14 mouse cellular contexts compared by ENCODE assay signal in the genomic region with DNA sequence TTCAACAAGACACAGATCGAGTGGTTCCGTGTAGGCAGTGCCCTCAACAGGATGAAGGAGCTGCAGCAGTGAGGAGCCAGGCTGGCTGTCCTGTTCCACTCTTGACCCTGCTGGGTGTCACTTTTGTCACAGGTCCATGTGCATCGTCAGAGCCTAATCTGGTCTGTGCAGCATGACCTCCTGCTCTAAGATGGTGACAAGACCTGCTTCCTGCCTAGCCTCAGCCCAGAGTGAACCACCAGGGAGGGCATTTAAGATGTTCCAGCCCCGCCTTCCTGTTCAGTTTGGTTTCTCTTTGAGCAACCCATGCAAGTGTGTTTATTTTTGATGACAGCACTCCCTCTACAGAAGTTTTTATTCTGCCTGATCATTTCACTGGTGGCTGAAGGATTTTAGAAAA. TPM values are rescaled to one million over a fixed set of nuclear protein-coding genes. Genes with fewer than 3 reads are reported as not detected.
DNase-seq lines count a peak whose midpoint lies in the region; ATAC-seq and TF ChIP-seq lines count a peak whose summit lies in the region.
"Not testable (repeated sequence)": the region's sequence is repeated elsewhere in the genome, so short reads cannot be mapped to it uniquely, and the experiment has no call there.
"Had no signal": no experiment of that assay in that cellular context is flagged by ENCODE, and none has a peak within 500 bp of the region (broad histone marks: within the 10 kb centered on the region; RNA-seq: fewer than 3 reads in every experiment).

No protein-coding gene starts in this region.

- H3K9ac ChIP-seq in CH12.LX (ENCODE audit: insufficient read depth, low read depth); intestine, embryonic 14.5 days (ENCODE audit: low read length): not testable (repeated sequence)

- intact Hi-C loops in gastrocnemius, adult 2 months (cut with DNase I): not testable (repeated sequence)

- not testable (repeated sequence) for H3K4me1 ChIP-seq in CH12.LX (ENCODE audit: control insufficient read depth in 1 of 2, insufficient read depth in 2 of 2); intestine, embryonic 14.5 days (replicated peaks; ENCODE audit: control insufficient read depth, insufficient read depth, low read length)

- TF ChIP-seq POLR2A in CH12.LX (IDR thresholded peaks at IDR 0.05; ENCODE audit: low read depth, low read length): not testable (repeated sequence)

- in situ Hi-C loops in CH12.LX (cut with MboI; ENCODE audit: low pct_ligation_motif_present, low pct_unique_long_range_greater_than_20kb, low sequenced_read_pairs): not testable (repeated sequence)

- peaks cover 0 to 15% of the 10 kb centered on the region in 2 experiments for H3K36me3 ChIP-seq in CH12.LX (replicated peaks in 1 of 2; ENCODE audit: control insufficient read depth in 1 of 2, insufficient read depth in 1 of 2, low read length in 1 of 2)
- H3K36me3 ChIP-seq in intestine, embryonic 14.5 days (ENCODE audit: control insufficient read depth, insufficient read depth, low read length): not testable (repeated sequence)

- H3K27ac ChIP-seq in CH12.LX (ENCODE audit: insufficient read depth, low read depth); gastrocnemius, adult 2 months; intestine, embryonic 14.5 days (ENCODE audit: low read depth): not testable (repeated sequence)

- not testable (repeated sequence) for H3K4me3 ChIP-seq in CH12.LX (replicated peaks in 1 of 3; ENCODE audit: low read depth in 2 of 3, low read length in 2 of 3, poor library complexity in 1 of 3); gastrocnemius, adult 2 months; intestine, embryonic 14.5 days (ENCODE audit: low read depth, low read length)

- dilution Hi-C loops in CH12.LX (cut with MboI; ENCODE audit: extremely low pct_ligation_motif_present, extremely low pct_unique_long_range_greater_than_20kb, low sequenced_read_pairs): not testable (repeated sequence)

- not testable (repeated sequence) for H3K79me2 ChIP-seq in CH12.LX (replicated peaks; ENCODE audit: control insufficient read depth, extremely low read depth, insufficient read depth, poor library complexity, severe bottlenecking)

- WGBS in intestine, embryonic 14.5 days: 79% methylated on average over 4 of the region's 4 CpGs

- TF ChIP-seq CTCF in CH12.LX (conservative IDR thresholded peaks at IDR 0.05 in 1 of 2, IDR thresholded peaks at IDR 0.05 in 1 of 2; ENCODE audit: low read depth in 2 of 2, low read length in 2 of 2); gastrocnemius, adult 2 months (IDR thresholded peaks at IDR 0.05): not testable (repeated sequence)

- not testable (repeated sequence) for H3K9me3 ChIP-seq in CH12.LX (replicated peaks; ENCODE audit: low read length); intestine, embryonic 14.5 days (ENCODE audit: control insufficient read depth, low read length)

- not testable (repeated sequence) for TF ChIP-seq RAD21 in CH12.LX (IDR thresholded peaks at IDR 0.05; ENCODE audit: low read depth, low read length)

- H3K27me3 ChIP-seq in CH12.LX (replicated peaks); intestine, embryonic 14.5 days (replicated peaks; ENCODE audit: control insufficient read depth, insufficient read depth, low read length): not testable (repeated sequence)

- H3K4me2 ChIP-seq in CH12.LX (ENCODE audit: insufficient read depth, low read depth, poor library complexity, severe bottlenecking); intestine, embryonic 14.5 days (ENCODE audit: low read length): not testable (repeated sequence)

- TF ChIP-seq EP300 in CH12.LX (IDR thresholded peaks at IDR 0.05; ENCODE audit: low read length): not testable (repeated sequence)

- not testable (repeated sequence) for ATAC-seq in intestine, embryonic 14.5 days (replicated peaks; ENCODE audit: low FRiP score, low TSS enrichment, low read depth)
- 0 out of 2 replicates have a peak, but pooled peaks have one; percentile 31 for ATAC-seq in megakaryocyte progenitor cell, adult 5-6 weeks (replicated peaks; ENCODE audit: poor library complexity)

- peak; percentile 88 for DNase-seq in A20 (ENCODE audit: low read depth, low spot score)
- DNase-seq in CH12.LX (ENCODE audit: extremely low read depth): peak; percentile 24
- DNase-seq in gastrocnemius, adult 2 months: peak; percentile 65
- peak; percentile 60 for DNase-seq in heart, adult 11 months
- peak; percentile 42 for DNase-seq in intestine, embryonic 14.5 days (ENCODE audit: low spot score)
- peak; percentile 83 for DNase-seq in skeletal muscle tissue, adult 2 months (ENCODE audit: low read depth, low spot score)
- peak; percentile 3 for DNase-seq in thymus, postnatal 25 days

RNA-seq across cellular contexts. Expression of a gene that starts 14.6 kb away (rescaled TPM):
- total RNA-seq in CH12.LX (2012; rRNA removed): 2.7 and 3.3 TPM in 2 replicates
- 17.5 and 18.8 TPM in 2 replicates for total RNA-seq in CH12.LX (2014; rRNA removed)
- 14.9 and 15.3 TPM in 2 replicates for polyA plus RNA-seq in CH12.LX (2012; ENCODE audit: insufficient read length, low read depth)
- not detected for total RNA-seq in gastrocnemius, adult 2 months (2021)
- polyA plus RNA-seq in intestine, embryonic 14.5 days (2014; fragmentation: Nextera tagmentation; extraction: Ambion mirVana): 8.8 and 9.7 TPM in 2 replicates
- total RNA-seq in megakaryocyte progenitor cell, adult 5-6 weeks (2015): not detected in 2 replicates
- total RNA-seq in megakaryocyte progenitor cell, adult 5-6 weeks (2017): not detected in 2 replicates
- total RNA-seq: adrenal gland, postnatal 36 days; gastrocnemius, postnatal 36 days; heart, adult 8-10 months; layer of hippocampus, postnatal 36 days had no signal
- polyA plus RNA-seq: adrenal gland, adult 2 months; erythroblast, embryonic 14.5 days had no signal

Comparison
In these comparisons a context has a peak if more than half of its experiments do, and no peak if none do; other contexts are left out.
1. DNase-seq: peak in every context shown above with its lines; median percentile 88 in A20; 83 in skeletal muscle tissue, adult 2 months; 65 in gastrocnemius, adult 2 months; 60 in heart, adult 11 months; 42 in intestine, embryonic 14.5 days; 24 in CH12.LX; 3 in thymus, postnatal 25 days.